Mouse (Mus musculus) CH12.LX (cell line): Measurements from ENCODE around the gene Tek. TPM values are rescaled to one million over a fixed set of nuclear protein-coding genes. Genes with fewer than 3 reads are reported as not detected.

Experiments
- DNase-seq: peaks from one replicate; pipeline ENCODE4 v3.0.0-alpha.2; 2013; ENCODE audit errors: extremely low read depth
- H3K27ac ChIP-seq: 2 replicates; pipeline ENCODE4 v1.5.1; 2012; ENCODE audit warnings: low read depth, mild to moderate bottlenecking, control low read depth, moderate library complexity; ENCODE audit not compliant: insufficient read depth
- H3K27me3 ChIP-seq: replicated peaks from 2 replicates; pipeline ENCODE3; 2012; ENCODE audit warnings: inconsistent platforms
- H3K36me3 ChIP-seq, 2 experiments: replicated peaks in 1 of 2; 2 replicates each; pipeline versions ENCODE3 to v1.6.1; 2012; ENCODE audit warnings: inconsistent platforms in 1 of 2, low read length in 1 of 2, mild to moderate bottlenecking in 1 of 2, mixed read lengths in 1 of 2, moderate library complexity in 1 of 2; ENCODE audit not compliant: control insufficient read depth in 1 of 2, insufficient read depth in 1 of 2
- H3K4me1 ChIP-seq, 2 experiments: 2 replicates each; pipeline ENCODE4 v1.6.1; 2012; ENCODE audit warnings: inconsistent platforms in 1 of 2, moderate library complexity in 1 of 2; ENCODE audit not compliant: insufficient read depth in 2 of 2, control insufficient read depth in 1 of 2
- H3K4me2 ChIP-seq: 2 replicates; pipeline ENCODE4 v1.6.1; 2012; ENCODE audit warnings: low read depth, mild to moderate bottlenecking, control low read depth; ENCODE audit not compliant: poor library complexity, insufficient read depth, severe bottlenecking
- H3K4me3 ChIP-seq, 3 experiments: fragments of 150-350 bp in 1 of 3; sonication (generic) in 1 of 3; replicated peaks in 1 of 3; 2 replicates each; pipeline versions ENCODE3 to v1.5.1; 2011 to 2012; ENCODE audit warnings: low read depth in 2 of 3, low read length in 2 of 3, mild to moderate bottlenecking in 2 of 3, moderate library complexity in 2 of 3, control low read depth in 1 of 3, improper control_type of control experiment in 1 of 3, inconsistent platforms in 1 of 3, mixed read lengths in 1 of 3; ENCODE audit not compliant: poor library complexity in 1 of 3
- H3K79me2 ChIP-seq: replicated peaks from 2 replicates; pipeline ENCODE4 v1.6.1; 2012; ENCODE audit warnings: mild to moderate bottlenecking, moderate library complexity; ENCODE audit not compliant: control insufficient read depth, poor library complexity, insufficient read depth, severe bottlenecking; ENCODE audit errors: extremely low read depth
- H3K9ac ChIP-seq: 2 replicates; pipeline ENCODE4 v1.6.1; 2012; ENCODE audit warnings: low read depth, mild to moderate bottlenecking, control low read depth, moderate library complexity; ENCODE audit not compliant: insufficient read depth
- H3K9me3 ChIP-seq: replicated peaks from 2 replicates; pipeline ENCODE3; 2012; ENCODE audit warnings: low read length, inconsistent platforms, mixed read lengths
- CHD1 ChIP-seq: IDR thresholded peaks from 2 replicates; pipeline ENCODE4 v1.6.1; 2012; ENCODE audit warnings: low read depth, low read length, improper control_type of control experiment, inconsistent platforms
- CHD2 ChIP-seq: IDR thresholded peaks from 2 replicates; pipeline ENCODE4 v1.6.1; 2011; ENCODE audit warnings: low read length, improper control_type of control experiment
- CTCF ChIP-seq, 2 experiments: IDR thresholded peaks in 1 of 2; conservative IDR thresholded peaks in 1 of 2; 2 replicates each; pipeline ENCODE4 v1.5.1; 2011 to 2012; ENCODE audit warnings: low read depth in 2 of 2, low read length in 2 of 2, improper control_type of control experiment in 1 of 2, inconsistent platforms in 1 of 2, mild to moderate bottlenecking in 1 of 2, moderate library complexity in 1 of 2
- E2F4 ChIP-seq: IDR thresholded peaks from 2 replicates; pipeline ENCODE4 v1.6.1; 2011; ENCODE audit warnings: low read depth, low read length, improper control_type of control experiment; ENCODE audit not compliant: insufficient replicate concordance
- ELF1 ChIP-seq: IDR thresholded peaks from 2 replicates; pipeline ENCODE4 v1.6.1; 2014; ENCODE audit warnings: low read depth, mild to moderate bottlenecking, inconsistent platforms, low read length, improper control_type of control experiment
- EP300 ChIP-seq: IDR thresholded peaks from 2 replicates; pipeline ENCODE4 v1.6.1; 2011; ENCODE audit warnings: low read length, improper control_type of control experiment
- HCFC1 ChIP-seq: IDR thresholded peaks from 2 replicates; pipeline ENCODE4 v1.6.1; 2012; ENCODE audit warnings: low read depth, mild to moderate bottlenecking, inconsistent platforms, low read length, improper control_type of control experiment
- IRF4 ChIP-seq: IDR thresholded peaks from 2 replicates; pipeline ENCODE4 v1.6.1; 2014; ENCODE audit warnings: low read depth, mild to moderate bottlenecking, inconsistent platforms, low read length, improper control_type of control experiment
- JUND ChIP-seq: conservative IDR thresholded peaks from 2 replicates; pipeline ENCODE4 v1.6.1; 2011; ENCODE audit warnings: low read depth, low read length, improper control_type of control experiment
- MAX ChIP-seq: IDR thresholded peaks from 2 replicates; pipeline ENCODE4 v1.6.1; 2011; ENCODE audit warnings: low read length, improper control_type of control experiment
- MEF2A ChIP-seq: IDR thresholded peaks from 2 replicates; pipeline ENCODE4 v1.6.1; 2014; ENCODE audit warnings: low read depth, mild to moderate bottlenecking, inconsistent platforms, low read length, improper control_type of control experiment, borderline replicate concordance
- MYC ChIP-seq: IDR thresholded peaks from 2 replicates; pipeline ENCODE4 v1.6.1; 2011; ENCODE audit warnings: low read depth, mild to moderate bottlenecking, improper control_type of control experiment, low read length
- NELFE ChIP-seq: IDR thresholded peaks from 2 replicates; pipeline ENCODE4 v1.6.1; 2011; ENCODE audit warnings: low read depth, low read length, improper control_type of control experiment
- NRF1 ChIP-seq: IDR thresholded peaks from 2 replicates; pipeline ENCODE4 v1.6.1; 2014; ENCODE audit warnings: low read depth, mild to moderate bottlenecking, inconsistent platforms, low read length, improper control_type of control experiment, moderate library complexity
- POLR2A ChIP-seq: IDR thresholded peaks from 2 replicates; pipeline ENCODE4 v1.6.1; 2011; ENCODE audit warnings: low read depth, mild to moderate bottlenecking, improper control_type of control experiment, low read length
- RAD21 ChIP-seq: IDR thresholded peaks from 2 replicates; pipeline ENCODE4 v1.6.1; 2011; ENCODE audit warnings: low read depth, mild to moderate bottlenecking, low read length, improper control_type of control experiment, moderate library complexity
- RCOR1 ChIP-seq: conservative IDR thresholded peaks from 2 replicates; pipeline ENCODE4 v1.6.1; 2012; ENCODE audit warnings: low read depth, mild to moderate bottlenecking, inconsistent platforms, low read length, improper control_type of control experiment
- SIN3A ChIP-seq: IDR thresholded peaks from 2 replicates; pipeline ENCODE4 v1.6.1; 2012; ENCODE audit warnings: low read length, improper control_type of control experiment, inconsistent platforms
- SMC3 ChIP-seq: IDR thresholded peaks from 2 replicates; pipeline ENCODE4 v1.6.1; 2011; ENCODE audit warnings: low read depth, low read length, improper control_type of control experiment
- TBP ChIP-seq: conservative IDR thresholded peaks from 2 replicates; pipeline ENCODE4 v1.6.1; 2011; ENCODE audit warnings: low read depth, low read length, improper control_type of control experiment
- UBTF ChIP-seq: IDR thresholded peaks from 2 replicates; pipeline ENCODE4 v1.6.1; 2012; ENCODE audit warnings: low read depth, mild to moderate bottlenecking, inconsistent platforms, low read length, improper control_type of control experiment, moderate library complexity
- USF1 ChIP-seq: IDR thresholded peaks from 2 replicates; pipeline ENCODE4 v1.6.1; 2014; ENCODE audit warnings: low read depth, mild to moderate bottlenecking, inconsistent platforms, low read length, improper control_type of control experiment
- USF2 ChIP-seq: conservative IDR thresholded peaks from 2 replicates; pipeline ENCODE4 v1.6.1; 2011; ENCODE audit warnings: low read depth, low read length, improper control_type of control experiment
- ZMIZ1 ChIP-seq: IDR thresholded peaks from 2 replicates; pipeline ENCODE4 v1.6.1; 2012; ENCODE audit warnings: low read depth, mild to moderate bottlenecking, inconsistent platforms, low read length, improper control_type of control experiment
- dilution Hi-C: fragments of 300-500 bp; cut with MboI; formaldehyde crosslinking; loops from 2 replicates; pipeline ENCODE4 v1.14.3; 2020; ENCODE audit warnings: low sequenced_read_pairs; ENCODE audit not compliant: extremely low pct_unique_long_range_greater_than_20kb, extremely low pct_ligation_motif_present
- in situ Hi-C: fragments of 300-500 bp; cut with MboI; formaldehyde crosslinking; loops from 3 replicates; pipeline ENCODE4 v1.14.3; 2019; ENCODE audit warnings: low sequenced_read_pairs, low pct_ligation_motif_present, low pct_unique_long_range_greater_than_20kb, mixed read lengths
- polyA plus RNA-seq: library from polyadenylated mRNA; unstranded; fragments of >175 nt; gene quantifications from 2 replicates; pipeline ENCODE4 v1.2.1, GENCODE M21; 2012; ENCODE audit warnings: low read depth; ENCODE audit not compliant: insufficient read length
- total RNA-seq, 2 experiments: library from RNA; depleted of rRNA; stranded (reverse); fragments of 300-350 nt in 1 of 2; fragments of >200 nt in 1 of 2; gene quantifications; 2 replicates each; pipeline ENCODE4 v1.2.3; 2012 to 2014

The Tek gene
- total and polyA plus RNA-seq, 3 experiments: 0.06 to 0.47 (median 0.17) TPM

- Histone ChIP-seq H3K4me2 (no peak overlapping the region), H3K79me2 (no peaks in the 10 kb centered on the region), H3K9ac (no peak overlapping the region), H3K9me3 (no peaks in the 10 kb centered on the region), H3K27ac (no peak overlapping the region), H3K4me3 (no peak overlapping the region), H3K27me3 (no peaks in the 10 kb centered on the region), H3K36me3 (no peaks in the 10 kb centered on the region), H3K4me1 (peaks cover 0 to 9% of the 10 kb centered on the region in 2 experiments; a peak in 1 of 4 replicates)
- in situ Hi-C loops: no loop called here
- DNase-seq: no peak
- dilution Hi-C loops: no loop called here
- no peak for TF ChIP-seq USF2
- no peak for TF ChIP-seq HCFC1
- no peak for TF ChIP-seq JUND
- TF ChIP-seq ZMIZ1: no peak
- no peak for TF ChIP-seq SIN3A
Observed at GRCm38 (mm10) chr4:94855201-94855600, 116.1 kb downstream of the Tek start.

GRCm38 (mm10) chr4:94900744-94901143 is 161.7 kb downstream of the Tek start:
- in situ Hi-C loops: loop anchor here (25.0 kb wide), 1 partner anchor 213 kb away; no protein-coding TSS in a partner anchor
- Histone ChIP-seq H3K79me2 (no peaks in the 10 kb centered on the region), H3K36me3 (no peaks in the 10 kb centered on the region), H3K27ac (no peak overlapping the region), H3K4me3 (no peak overlapping the region), H3K4me2 (no peak overlapping the region), H3K9me3 (no peaks in the 10 kb centered on the region), H3K4me1 (no peaks in the 10 kb centered on the region), H3K9ac (no peak overlapping the region), H3K27me3 (no peaks in the 10 kb centered on the region)
- DNase-seq: peak; percentile 61
- dilution Hi-C loops: no loop called here
- TF ChIP-seq EP300 (no peak), USF1 (no peak), CTCF (conservative IDR thresholded peaks at IDR 0.05 in 1 of 2, IDR thresholded peaks at IDR 0.05 in 1 of 2; ENCODE audit: low read depth in 2 of 2, low read length in 2 of 2) (peak; percentile 27 to 76; a peak in 3 of 4 replicates), CHD2 (no peak), MYC (peak; percentile 50; the same call in 1 of the 2 replicates), UBTF (no peak), ELF1 (no peak), MEF2A (no peak), TBP (no peak), HCFC1 (no peak), RCOR1 (no peak), POLR2A (no peak), NELFE (no peak), SMC3 (peak; percentile 74), NRF1 (no peak), RAD21 (peak; percentile 60), MAX (0 out of 2 replicates have a peak, but pooled peaks have one; percentile 52), E2F4 (no peak), IRF4 (no peak), CHD1 (no peak)
